Mouse (Mus musculus) adrenal gland, postnatal 0 days (tissue): ENCODE results near the gene Ganab. TPM values are rescaled to one million over a fixed set of nuclear protein-coding genes. Genes with fewer than 3 reads are reported as not detected.

Source experiments
- microRNA-seq: library from miRNA; unstranded; fragments of <30 nt; microRNA quantifications from one replicate; pipeline ENCODE4, GENCODE M21; 2016; ENCODE audit warnings: borderline replicate concordance; ENCODE audit not compliant: insufficient number of aligned reads
- polyA plus RNA-seq: library from polyadenylated mRNA; unstranded; fragments of >200 nt; fragmentation: Nextera tagmentation; extraction: Ambion mirVana; gene quantifications from 2 replicates; pipeline ENCODE4 v1.2.1, GENCODE M21; 2015

Gene Ganab
- polyA plus RNA-seq, 1 experiment from 2014 or later: 58.5 TPM

Small RNAs within 50 kb of the gene (microRNA-seq; reads per million reads assigned to microRNA genes)
- not detected for gene Mir5136

Other genes with a start within 250 kb of the Ganab start
- 0.91 and 2.2 TPM in 2 replicates for gene Chrm1, start 234.3 kb upstream of the Ganab start, polyA plus RNA-seq
- 83.1 and 141 TPM in 2 replicates for gene Slc3a2, start 174.7 kb upstream of the Ganab start, polyA plus RNA-seq
- 55.6 and 64.3 TPM in 2 replicates for gene Wdr74, start 162.2 kb upstream of the Ganab start, polyA plus RNA-seq
- not detected in 2 replicates for gene 1700092M07Rik, start 157.4 kb upstream of the Ganab start, polyA plus RNA-seq
- gene Stx5a, start 156.7 kb upstream of the Ganab start, polyA plus RNA-seq: 85.3 and 122 TPM in 2 replicates
- gene Nxf1, start 141.0 kb upstream of the Ganab start, polyA plus RNA-seq: 57.3 and 70.5 TPM in 2 replicates
- gene Tmem223, start 127.1 kb upstream of the Ganab start, polyA plus RNA-seq: 187 and 192 TPM in 2 replicates
- gene Tmem179b, start 123.6 kb upstream of the Ganab start, polyA plus RNA-seq: 117 and 159 TPM in 2 replicates
- gene Taf6l, start 111.7 kb upstream of the Ganab start, polyA plus RNA-seq: 14.0 and 14.5 TPM in 2 replicates
- gene Polr2g, start 99.5 kb upstream of the Ganab start, polyA plus RNA-seq: 250 and 252 TPM in 2 replicates
- gene Zbtb3, start 95.5 kb upstream of the Ganab start, polyA plus RNA-seq: 3.5 and 3.7 TPM in 2 replicates
- gene Ttc9c, start 78.7 kb upstream of the Ganab start, polyA plus RNA-seq: 19.5 and 25.9 TPM in 2 replicates
- gene Hnrnpul2, start 78.1 kb upstream of the Ganab start, polyA plus RNA-seq: 2.6 and 4.1 TPM in 2 replicates
- gene AC129217.1, start 68.3 kb upstream of the Ganab start, polyA plus RNA-seq: not detected in 2 replicates
- gene Bscl2, start 60.6 kb upstream of the Ganab start, polyA plus RNA-seq: 50.5 and 77.3 TPM in 2 replicates
- 32.7 and 80.6 TPM in 2 replicates for gene Gng3, start 58.9 kb upstream of the Ganab start, polyA plus RNA-seq
- gene Lrrn4cl, start 47.3 kb upstream of the Ganab start, polyA plus RNA-seq: 15.3 and 22.8 TPM in 2 replicates
- gene Ubxn1, start 26.6 kb upstream of the Ganab start, polyA plus RNA-seq: 177 and 268 TPM in 2 replicates
- 120 and 130 TPM in 2 replicates for gene Uqcc3, start 17.1 kb upstream of the Ganab start, polyA plus RNA-seq
- 69.8 and 70.7 TPM in 2 replicates for gene Lbhd1, start 14.3 kb upstream of the Ganab start, polyA plus RNA-seq
- not detected in 2 replicates for gene Gm49403, start 14.1 kb upstream of the Ganab start, polyA plus RNA-seq
- 76.8 and 83.8 TPM in 2 replicates for gene 1810009A15Rik, start 9.2 kb upstream of the Ganab start, polyA plus RNA-seq
- not detected in 2 replicates for gene Gm49416, start 9.1 kb upstream of the Ganab start, polyA plus RNA-seq
- gene Ints5, start 5.1 kb upstream of the Ganab start, polyA plus RNA-seq: 15.9 and 19.0 TPM in 2 replicates
- gene B3gat3, start 22.3 kb downstream of the Ganab start, polyA plus RNA-seq: 35.8 and 37.6 TPM in 2 replicates
- 10.2 and 10.6 TPM in 2 replicates for gene Rom1, start 31.3 kb downstream of the Ganab start, polyA plus RNA-seq
- gene Eml3, start 31.5 kb downstream of the Ganab start, polyA plus RNA-seq: 22.1 and 29.4 TPM in 2 replicates
- 62.8 and 87.3 TPM in 2 replicates for gene Mta2, start 43.8 kb downstream of the Ganab start, polyA plus RNA-seq
- 11.2 and 17.6 TPM in 2 replicates for gene Tut1, start 55.8 kb downstream of the Ganab start, polyA plus RNA-seq
- 168 and 205 TPM in 2 replicates for gene Eef1g, start 69.0 kb downstream of the Ganab start, polyA plus RNA-seq
- gene Ahnak, start 91.2 kb downstream of the Ganab start, polyA plus RNA-seq: 33.6 and 44.4 TPM in 2 replicates
- gene Scgb1a1, start 189.9 kb downstream of the Ganab start, polyA plus RNA-seq: 17.1 and 23.9 TPM in 2 replicates
- gene Asrgl1, start 237.6 kb downstream of the Ganab start, polyA plus RNA-seq: 13.5 and 14.4 TPM in 2 replicates